Mouse (Mus musculus) neutrophil, adult 83 days (primary cell): Measurements from ENCODE around the gene Gm21974. TPM values are rescaled to one million over a fixed set of nuclear protein-coding genes. Genes with fewer than 3 reads are reported as not detected.

Experiments used
- total RNA-seq, 2 experiments: library from RNA; stranded (reverse); gene quantifications; one replicate each; pipeline ENCODE4 v1.2.4; 2023

Gm21974 gene
- total RNA-seq: not detected

GRCm38 (mm10) chr7:127895442-127895841 lies at the start of gene Gm21974, which contains the start of gene Vkorc1:
Gene Gm21974, minus strand, starts transcription at chr7:127895454.
Gene Vkorc1, minus strand, starts transcription at chr7:127895617.

GRCm38 (mm10) chr7:127929923-127930322 lies 34.7 kb upstream of the Gm21974 start, which contains the start of gene Prss8:
Gene Prss8, minus strand, starts transcription at chr7:127930104.

GRCm38 (mm10) chr7:127912190-127912871 lies 17.1 kb upstream of the Gm21974 start, which contains the start of gene Kat8:
Gene Kat8, plus strand, starts transcription at chr7:127912516.

GRCm38 (mm10) chr7:127903971-127904796 lies 8.9 kb upstream of the Gm21974 start, which contains the start of gene Bckdk:
Gene Bckdk, plus strand, starts transcription at chr7:127904082.

GRCm38 (mm10) chr7:127890798-127891197 lies 4.5 kb downstream of the Gm21974 start, which contains the start of gene Prss53:
Gene Prss53, minus strand, starts transcription at chr7:127890970.

GRCm38 (mm10) chr7:127876467-127877348 lies 18.5 kb downstream of the Gm21974 start, which contains the start of gene Zfp668:
Gene Zfp668, minus strand, starts transcription at chr7:127876828.

GRCm38 (mm10) chr7:127876041-127876466 lies 19.2 kb downstream of the Gm21974 start, which contains the start of gene Zfp646:
Gene Zfp646, plus strand, starts transcription at chr7:127876221.

Other genes with a start within 250 kb of the Gm21974 start
- 10 to 100 TPM; 30.6 to 36.2 TPM for gene Bcl7c, start 186.5 kb downstream of the Gm21974 start, total RNA-seq
- not detected for gene Ctf1, start 182.7 kb downstream of the Gm21974 start, total RNA-seq
- gene Ctf2, start 163.3 kb downstream of the Gm21974 start, total RNA-seq: not detected
- gene Fbxl19, start 150.9 kb downstream of the Gm21974 start, total RNA-seq: 1 to 10 TPM; 6.9 to 7.8 TPM
- 10 to 100 TPM; 24.9 to 29.0 TPM for gene Orai3, start 125.6 kb downstream of the Gm21974 start, total RNA-seq
- 10 to 100 TPM; 32.0 to 36.0 TPM for gene Setd1a, start 118.8 kb downstream of the Gm21974 start, total RNA-seq
- gene Gm49388, start 109.8 kb downstream of the Gm21974 start, total RNA-seq: 1 to 10 TPM in 1 of 2 experiments, not detected in 1; 1.4 TPM
- 10 to 100 TPM; 12.2 to 15.5 TPM for gene Hsd3b7, start 94.8 kb downstream of the Gm21974 start, total RNA-seq
- gene Stx4a, start 71.2 kb downstream of the Gm21974 start, total RNA-seq: 10 to 100 TPM; 62.6 to 67.6 TPM
- under 1 TPM in 1 of 2 experiments, not detected in 1; 0.07 TPM for gene Stx1b, start 70.9 kb downstream of the Gm21974 start, total RNA-seq
- gene Zfp646, start 19.2 kb downstream of the Gm21974 start, total RNA-seq: 10 to 100 TPM; 38.2 to 43.4 TPM
- gene Zfp668, start 18.6 kb downstream of the Gm21974 start, total RNA-seq: 1 to 10 TPM; 6.5 to 7.0 TPM
- gene Prss53, start 4.5 kb downstream of the Gm21974 start, total RNA-seq: under 1 TPM; 0.20 to 0.24 TPM
- 10 to 100 TPM in 1 of 2 experiments, 1 to 10 TPM in 1; 8.8 to 11.9 TPM for gene Vkorc1, start 163 bp upstream of the Gm21974 start, total RNA-seq
- gene Bckdk, start 8.6 kb upstream of the Gm21974 start, total RNA-seq: 10 to 100 TPM; 34.8 to 38.6 TPM
- gene Kat8, start 17.1 kb upstream of the Gm21974 start, total RNA-seq: 10 to 100 TPM; 17.9 to 18.5 TPM
- gene Prss8, start 34.6 kb upstream of the Gm21974 start, total RNA-seq: not detected
- under 1 TPM in 1 of 2 experiments, not detected in 1; 0.57 TPM for gene Prss36, start 51.3 kb upstream of the Gm21974 start, total RNA-seq
- 100 to 1,000 TPM; 337 to 395 TPM for gene Fus, start 72.0 kb upstream of the Gm21974 start, total RNA-seq
- gene Pycard, start 98.4 kb upstream of the Gm21974 start, total RNA-seq: 10 to 100 TPM; 57.7 to 66.8 TPM
- under 1 TPM; 0.31 to 0.75 TPM for gene Trim72, start 108.5 kb upstream of the Gm21974 start, total RNA-seq
- gene Itgam, start 167.2 kb upstream of the Gm21974 start, total RNA-seq: 100 to 1,000 TPM; 774 to 879 TPM
- gene Gm49368, start 167.2 kb upstream of the Gm21974 start, total RNA-seq: 10 to 100 TPM in 1 of 2 experiments, 1 to 10 TPM in 1; 4.9 to 20.5 TPM
- 10 to 100 TPM; 11.8 to 14.7 TPM for gene Itgax, start 234.1 kb upstream of the Gm21974 start, total RNA-seq